Mouse (Mus musculus) E14TG2a.4 (cell line): ENCODE results near the gene Camk1d.

ENCODE experiments used
- CTCF ChIP-seq: conservative IDR thresholded peaks from 2 replicates; pipeline ENCODE4 v1.5.1; 2014; ENCODE audit warnings: low read length
- NANOG ChIP-seq: IDR thresholded peaks from 2 replicates; pipeline ENCODE4 v1.6.1; 2014; ENCODE audit warnings: borderline replicate concordance, low read length, mixed read lengths

GRCm38 (mm10) chr2:5519221-5519669 is 195.1 kb downstream of the Camk1d start:
- TF ChIP-seq CTCF (no peak), NANOG (no peak)
